Mouse (Mus musculus) G1E (cell line): ENCODE measurements around the gene Tln1.

ENCODE experiments used
- CTCF ChIP-seq: IDR thresholded peaks from 2 replicates; pipeline ENCODE4 v1.5.1; 2012; ENCODE audit warnings: low read depth, low read length, inconsistent platforms, mixed read lengths
- GATA1 ChIP-seq: IDR thresholded peaks from 2 replicates; pipeline ENCODE4 v1.6.1; 2012; ENCODE audit warnings: borderline replicate concordance, low read length, inconsistent platforms, mixed read lengths
- GATA2 ChIP-seq: IDR thresholded peaks from 2 replicates; pipeline ENCODE4 v1.6.1; 2012; ENCODE audit warnings: low read depth, low read length, inconsistent platforms, borderline replicate concordance
- POLR2AphosphoS5 ChIP-seq: IDR thresholded peaks from 2 replicates; pipeline ENCODE4 v1.6.1; 2012; ENCODE audit warnings: low read depth, low read length, inconsistent platforms; ENCODE audit not compliant: insufficient replicate concordance
- TAL1 ChIP-seq: conservative IDR thresholded peaks from 2 replicates; pipeline ENCODE4 v1.6.1; 2012; ENCODE audit warnings: low read depth, low read length, inconsistent platforms, mixed read lengths

GRCm38 (mm10) chr4:43542044-43542443 lies 20.4 kb downstream of the Tln1 start:
- TF ChIP-seq POLR2AphosphoS5 = no peak
- no peak for TF ChIP-seq GATA1
- TF ChIP-seq CTCF = no peak
- no peak for TF ChIP-seq TAL1
- no peak for TF ChIP-seq GATA2
